Mouse (Mus musculus) cerebellum, adult 2 months (tissue): ENCODE measurements around the gene Olfr1406.

Experiments used
- CTCF ChIP-seq: fragments of 200-500 bp; IDR thresholded peaks from 2 replicates; pipeline ENCODE4 v1.5.1; 2011; ENCODE audit warnings: low read depth, mild to moderate bottlenecking, control low read depth, low read length, moderate library complexity, borderline replicate concordance; ENCODE audit not compliant: insufficient read depth
- POLR2A ChIP-seq: fragments of 200-500 bp; IDR thresholded peaks from 2 replicates; pipeline ENCODE4 v1.6.1; 2011; ENCODE audit warnings: low read length, control low read depth, borderline replicate concordance; ENCODE audit not compliant: insufficient read depth

DNA sequence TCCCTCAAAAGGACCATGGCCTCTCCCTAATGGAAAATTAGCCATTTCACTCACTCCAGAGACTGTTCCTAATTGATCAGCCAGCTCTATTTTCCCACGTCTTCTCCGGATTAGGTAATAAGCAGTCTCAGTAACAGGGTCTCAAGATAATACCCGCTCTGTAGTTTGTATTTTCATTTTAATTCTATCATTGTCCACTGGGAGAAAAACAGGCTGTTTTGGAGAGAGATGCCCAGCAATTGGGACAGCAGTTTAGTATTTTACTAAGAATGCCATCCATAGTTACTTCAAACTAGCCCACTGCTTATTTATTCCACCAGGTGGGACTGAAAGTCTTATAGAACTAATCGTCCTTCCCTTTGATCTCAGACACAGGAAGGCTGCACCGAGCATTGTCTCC lies 7.1 kb upstream of the Olfr1406 start, which contains the start of gene Olfr218:
- TF ChIP-seq CTCF (no peak), POLR2A (no peak)
